Mouse (Mus musculus): Measurements from ENCODE around the gene Chit1. TPM values are rescaled to one million over a fixed set of nuclear protein-coding genes. Genes with fewer than 3 reads are reported as not detected.
A peak's percentile ranks its signal among the peaks of the same experiment; 100 is the strongest.

The Chit1 gene
- total RNA-seq, 2 experiments from 2014 or later, result 0.07 to 0.83 TPM

- peak; percentile 66 for ATAC-seq (ENCODE audit: poor library complexity, severe bottlenecking)
Measured at GRCm38 (mm10) chr1:134078802-134079476, 32.1 kb upstream of the Chit1 start, which contains the start of gene Btg2. Gene Btg2 (minus strand): TSS chr1:134079120.

- no peak for ATAC-seq (ENCODE audit: poor library complexity, severe bottlenecking)
Measured at GRCm38 (mm10) chr1:134079477-134080163, 31.4 kb upstream of the Chit1 start.

GRCm38 (mm10) chr1:134080406-134080805 is 30.6 kb upstream of the Chit1 start:
- ATAC-seq (ENCODE audit: poor library complexity, severe bottlenecking), result no peak

GRCm38 (mm10) chr1:134080881-134081450 is 30.1 kb upstream of the Chit1 start:
- no peak for ATAC-seq (ENCODE audit: poor library complexity, severe bottlenecking)

- ATAC-seq (ENCODE audit: poor library complexity, severe bottlenecking), result no peak
Measured at GRCm38 (mm10) chr1:134082987-134083516, 28.0 kb upstream of the Chit1 start.

- ATAC-seq (ENCODE audit: poor library complexity, severe bottlenecking), result no peak
Measured at GRCm38 (mm10) chr1:134083676-134084075, 27.4 kb upstream of the Chit1 start.

- no peak for ATAC-seq (ENCODE audit: poor library complexity, severe bottlenecking)
Measured at GRCm38 (mm10) chr1:134084128-134084527, 26.9 kb upstream of the Chit1 start.

- no peak for ATAC-seq (ENCODE audit: poor library complexity, severe bottlenecking)
Measured at GRCm38 (mm10) chr1:134086017-134086416, 25.0 kb upstream of the Chit1 start.

- ATAC-seq (ENCODE audit: poor library complexity, severe bottlenecking), result peak; percentile 27; the same call in 1 of the 2 replicates
Measured at GRCm38 (mm10) chr1:134086811-134087398, 24.1 kb upstream of the Chit1 start.

GRCm38 (mm10) chr1:134089074-134089473 is 22.0 kb upstream of the Chit1 start:
- no peak for ATAC-seq (ENCODE audit: poor library complexity, severe bottlenecking)

- no peak for ATAC-seq (ENCODE audit: poor library complexity, severe bottlenecking)
Measured at GRCm38 (mm10) chr1:134091851-134092250, 19.2 kb upstream of the Chit1 start.

GRCm38 (mm10) chr1:134092368-134092767 is 18.7 kb upstream of the Chit1 start:
- ATAC-seq (ENCODE audit: poor library complexity, severe bottlenecking), result no peak

GRCm38 (mm10) chr1:134092852-134093770 is 17.9 kb upstream of the Chit1 start:
- ATAC-seq (ENCODE audit: poor library complexity, severe bottlenecking), result peak; percentile 67

GRCm38 (mm10) chr1:134093771-134094526 is 17.1 kb upstream of the Chit1 start:
- ATAC-seq (ENCODE audit: poor library complexity, severe bottlenecking), result peak; percentile 57

GRCm38 (mm10) chr1:134095033-134095612 is 15.9 kb upstream of the Chit1 start:
- 0 out of 2 replicates have a peak, but pooled peaks have one; percentile 7 for ATAC-seq (ENCODE audit: poor library complexity, severe bottlenecking)

GRCm38 (mm10) chr1:134095721-134096120 is 15.3 kb upstream of the Chit1 start:
- no peak for ATAC-seq (ENCODE audit: poor library complexity, severe bottlenecking)

- ATAC-seq (ENCODE audit: poor library complexity, severe bottlenecking), result no peak
Measured at GRCm38 (mm10) chr1:134096264-134096934, 14.6 kb upstream of the Chit1 start.

GRCm38 (mm10) chr1:134097080-134097855 is 13.8 kb upstream of the Chit1 start:
- no peak for ATAC-seq (ENCODE audit: poor library complexity, severe bottlenecking)

Data from megakaryocyte, adult 5-6 weeks (primary cell).